Mouse (Mus musculus): Measurements from ENCODE around the gene Serinc4. TPM values are rescaled to one million over a fixed set of nuclear protein-coding genes. Genes with fewer than 3 reads are reported as not detected.
A peak's percentile ranks its signal among the peaks of the same experiment; 100 is the strongest.

Gene Serinc4
- total RNA-seq, 2 experiments from 2014 or later = 0.16 to 0.19 TPM

DNA sequence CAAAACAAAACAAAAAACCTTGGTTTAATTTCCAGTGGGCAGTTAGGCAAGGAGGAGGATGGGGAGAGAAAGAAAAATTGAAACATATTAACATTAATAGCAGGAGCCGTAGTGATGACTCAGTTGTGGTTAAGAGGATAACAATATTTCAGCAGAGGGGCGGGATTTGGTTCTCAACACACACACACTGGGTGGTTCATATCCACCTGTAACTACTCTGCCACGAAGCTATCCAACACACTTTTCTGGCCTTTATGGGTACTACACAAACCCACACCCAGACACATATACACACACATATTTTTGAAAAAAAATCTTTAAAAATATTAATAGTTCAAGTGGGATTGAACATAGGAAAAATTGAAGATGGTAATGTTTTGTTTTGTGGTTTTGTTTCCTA lies 9.6 kb downstream of the Serinc4 start:
- no peak for DNase-seq

DNA sequence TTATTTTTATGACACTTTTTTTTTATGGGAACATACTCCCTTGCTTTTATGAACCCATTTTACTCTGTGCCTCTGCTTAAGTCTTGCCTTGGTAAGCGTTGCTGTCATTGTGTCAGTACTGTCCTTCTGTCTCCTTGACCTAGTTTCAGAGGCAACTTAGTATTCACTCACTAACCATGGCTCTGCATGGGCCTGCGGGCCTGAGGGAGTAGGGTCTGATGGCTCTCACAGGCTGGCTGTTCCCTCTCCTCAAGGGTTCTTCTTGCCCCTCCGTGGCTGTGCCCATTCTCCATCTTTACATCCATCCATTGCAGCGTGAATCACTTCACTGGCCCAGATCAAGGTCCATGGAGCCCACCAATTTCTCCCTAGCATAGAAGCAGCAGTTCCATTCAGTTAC lies 10.1 kb downstream of the Serinc4 start:
- no peak for DNase-seq

- no peak for DNase-seq
Measured at GRCm38 (mm10) chr2:121445117-121445516, 11.5 kb downstream of the Serinc4 start.

GRCm38 (mm10) chr2:121444178-121444577 lies 12.4 kb downstream of the Serinc4 start, which contains the start of gene Ell3:
Gene Ell3, minus strand, starts transcription at chr2:121444278.
- DNase-seq = no peak

DNA sequence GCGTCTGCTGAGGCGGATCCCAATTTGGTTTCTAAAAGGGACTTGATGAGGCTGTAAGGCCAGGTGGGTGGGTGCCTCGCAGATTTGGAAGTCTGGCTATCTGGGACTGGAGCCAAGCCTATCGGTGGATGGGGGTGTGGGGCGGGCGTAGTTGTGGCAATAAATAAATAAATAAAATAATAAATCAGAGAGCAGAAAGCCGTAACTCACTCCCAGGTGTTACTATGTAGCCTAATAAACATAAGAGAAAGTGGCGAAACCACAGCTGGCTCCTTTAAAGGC lies 13.6 kb downstream of the Serinc4 start:
- no peak for DNase-seq

GRCm38 (mm10) chr2:121442259-121443067 lies 14.1 kb downstream of the Serinc4 start:
- peak; percentile 74 for DNase-seq

DNA sequence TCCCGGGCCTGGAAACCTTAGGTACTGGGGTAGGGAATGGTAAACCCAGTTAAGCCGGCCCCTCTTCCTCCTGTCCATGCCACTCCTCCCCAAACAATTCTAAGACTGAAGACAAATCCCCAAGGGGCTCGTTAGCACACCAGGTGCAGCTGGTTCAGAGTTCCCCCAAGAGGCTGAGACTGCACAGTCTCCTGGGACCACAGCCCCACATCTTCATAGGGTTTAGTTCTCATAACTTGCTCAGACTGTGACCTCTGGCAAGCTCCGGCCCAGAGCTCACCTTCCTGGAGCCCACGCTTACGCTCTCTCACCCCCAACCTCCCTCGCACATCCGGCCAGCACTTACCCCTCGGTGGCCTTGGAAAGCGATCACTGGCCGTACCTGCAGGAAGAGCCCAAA lies 14.8 kb downstream of the Serinc4 start:
- DNase-seq = no peak

- DNase-seq = no peak
Measured at GRCm38 (mm10) chr2:121440834-121441605, 15.6 kb downstream of the Serinc4 start.

DNA sequence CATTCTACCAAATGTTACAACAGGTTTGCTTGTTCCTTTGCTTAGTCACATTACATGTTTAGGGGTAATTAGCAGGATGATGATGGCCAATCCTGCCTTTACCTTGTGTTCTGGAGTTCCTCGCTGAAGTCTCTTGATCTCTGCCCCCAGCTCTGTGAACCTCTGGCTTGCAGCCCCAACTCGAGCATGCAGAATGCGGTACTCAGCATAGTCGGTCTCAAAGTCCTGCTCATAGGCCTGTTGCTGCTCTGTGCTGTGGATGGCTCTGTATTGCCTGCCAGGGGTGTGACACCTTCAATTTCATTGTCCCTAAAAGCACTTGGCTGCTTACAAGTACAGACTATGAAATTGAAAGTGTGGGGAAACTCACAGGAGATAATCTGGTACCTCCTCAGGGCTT lies 16.8 kb downstream of the Serinc4 start:
- DNase-seq = no peak

- no peak for DNase-seq
Measured at GRCm38 (mm10) chr2:121434854-121435253, 21.7 kb downstream of the Serinc4 start.

GRCm38 (mm10) chr2:121425890-121426289 lies 30.7 kb downstream of the Serinc4 start:
- no peak for DNase-seq

GRCm38 (mm10) chr2:121423166-121423565 lies 33.4 kb downstream of the Serinc4 start:
- DNase-seq = no peak

GRCm38 (mm10) chr2:121418476-121418875 lies 38.1 kb downstream of the Serinc4 start:
- DNase-seq = no peak

GRCm38 (mm10) chr2:121416356-121416755 lies 40.2 kb downstream of the Serinc4 start:
- DNase-seq = no peak

DNA sequence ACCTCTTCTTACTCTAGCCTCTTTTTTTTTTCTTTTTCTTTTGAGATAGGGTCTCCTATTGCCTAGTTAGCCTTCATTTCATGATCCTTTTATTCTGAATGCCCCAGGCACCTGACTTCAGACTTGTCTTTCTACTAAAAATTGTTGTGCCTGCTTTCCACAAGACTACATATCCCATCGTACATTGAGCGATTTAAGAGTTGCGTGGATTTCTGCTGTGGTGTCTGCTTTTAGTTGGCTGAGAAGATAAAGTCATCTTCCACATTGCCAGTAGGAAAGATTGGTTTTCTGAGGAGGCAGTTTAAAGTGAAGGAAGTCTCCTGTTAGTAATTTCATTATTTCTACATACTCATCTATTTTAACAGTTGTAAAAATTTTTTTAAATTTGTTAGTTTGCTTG lies 41.0 kb downstream of the Serinc4 start:
- no peak for DNase-seq

DNA sequence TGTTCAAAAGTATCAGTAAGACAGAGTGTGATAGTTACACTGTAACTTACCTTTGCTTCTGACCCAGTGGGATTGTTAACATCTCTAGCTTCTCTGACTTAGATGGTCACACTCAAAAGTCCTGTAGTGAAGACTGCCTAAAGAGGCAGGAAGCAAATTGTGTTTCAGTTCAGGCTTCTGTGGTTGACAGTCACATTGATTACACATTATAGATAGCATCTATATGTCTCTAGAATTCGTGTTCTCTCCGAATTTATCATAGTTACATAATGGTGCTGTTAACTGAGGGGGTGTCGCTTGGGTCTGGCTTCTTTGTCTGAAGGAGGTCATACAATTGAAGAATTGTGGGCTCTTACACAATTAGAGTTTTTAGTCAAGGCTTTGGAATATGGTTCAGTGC lies 41.5 kb downstream of the Serinc4 start:
- DNase-seq = no peak

DNA sequence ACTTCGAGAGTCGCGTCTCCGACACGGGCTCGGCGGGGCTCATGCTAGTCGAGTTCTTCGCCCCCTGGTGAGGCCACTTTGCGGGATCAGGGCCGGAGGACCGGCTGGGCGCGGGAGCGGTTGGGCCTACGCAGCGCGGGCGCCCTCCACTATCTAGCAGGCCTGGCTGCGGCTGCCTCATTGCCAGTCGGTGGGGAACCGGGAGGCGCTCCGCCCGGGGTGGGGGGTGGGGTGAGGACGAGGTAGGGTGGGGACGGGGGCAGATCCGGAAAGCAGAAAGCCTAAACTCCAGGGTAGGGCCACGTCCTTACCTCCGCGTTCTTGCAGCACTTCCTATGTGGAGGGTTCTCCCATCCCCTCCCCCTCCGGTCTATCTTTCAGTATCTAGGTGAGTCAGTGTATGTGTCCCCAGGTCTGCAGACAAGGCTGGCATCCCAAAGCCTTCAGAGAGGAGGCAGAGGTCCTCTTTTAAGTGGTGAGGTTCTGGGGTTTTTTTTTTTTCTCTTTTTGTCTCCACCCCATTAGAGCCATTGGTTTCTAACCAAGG lies 42.4 kb downstream of the Serinc4 start:
- DNase-seq = no peak

DNA sequence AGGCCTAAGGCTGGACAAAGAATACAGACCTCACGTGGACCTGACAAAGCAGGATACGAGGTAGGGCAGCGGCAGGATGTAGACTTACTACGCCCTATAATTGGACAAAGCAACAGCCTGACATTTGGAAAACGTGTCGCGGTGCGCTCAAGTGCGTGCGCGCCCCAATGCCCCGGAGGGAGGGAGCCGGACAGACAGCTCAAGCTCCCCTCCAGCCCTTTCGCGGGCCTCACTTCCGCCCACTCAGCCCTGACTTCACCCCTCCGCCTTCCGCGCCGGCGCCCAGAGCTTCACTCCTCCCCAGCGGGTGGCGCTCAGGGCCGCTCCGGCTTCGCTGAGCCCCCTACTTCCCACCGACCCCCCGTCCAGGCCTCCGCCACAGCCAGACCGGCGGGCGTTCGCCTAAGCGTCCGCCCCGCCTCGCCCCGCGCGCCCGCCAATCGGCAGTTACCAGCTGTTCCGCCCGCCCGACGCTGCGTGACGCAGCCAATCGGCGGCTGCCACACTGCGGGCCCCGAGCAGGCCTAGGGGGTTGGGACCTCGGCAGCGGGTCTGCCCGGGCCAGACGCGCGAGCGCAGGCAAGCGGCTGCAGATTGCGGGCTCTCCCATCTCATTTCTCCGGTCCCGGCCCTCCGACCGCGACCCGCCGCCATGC lies 43.1 kb downstream of the Serinc4 start, which contains the start of the genes Pdia3 and Catsper2:
TSS of gene Pdia3 (plus strand) at position 389 of the 656 bp plus-strand sequence.
TSS of gene Catsper2 (minus strand) at position 406 of the 656 bp plus-strand sequence.
- DNase-seq = peak; percentile 98

DNA sequence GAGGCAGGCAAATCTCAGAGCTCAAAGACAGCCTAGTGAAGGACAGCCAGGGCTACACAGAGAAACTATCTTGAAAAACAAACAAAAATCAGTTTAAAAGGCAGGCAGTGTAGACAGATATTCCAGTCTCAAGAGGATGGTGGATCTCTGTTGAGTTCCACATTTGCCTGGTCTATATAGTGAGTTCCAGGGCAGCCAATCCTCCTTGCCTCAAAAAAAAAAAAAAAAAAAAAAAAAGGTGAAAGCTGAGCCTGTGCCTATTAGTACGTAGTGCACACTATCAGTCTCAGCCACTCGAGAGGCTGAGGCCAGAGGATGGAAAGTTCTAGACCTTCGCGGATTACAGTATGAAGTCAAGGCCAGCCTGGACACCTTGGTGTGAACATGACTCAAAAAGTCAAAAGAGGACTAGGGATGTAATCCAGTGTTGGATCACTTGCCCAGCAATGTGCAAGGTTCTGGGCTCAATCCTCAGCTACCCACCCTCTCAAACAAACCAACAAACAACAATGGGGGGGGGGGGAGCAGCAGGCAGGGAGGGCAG lies 43.7 kb downstream of the Serinc4 start:
- DNase-seq = no peak

DNA sequence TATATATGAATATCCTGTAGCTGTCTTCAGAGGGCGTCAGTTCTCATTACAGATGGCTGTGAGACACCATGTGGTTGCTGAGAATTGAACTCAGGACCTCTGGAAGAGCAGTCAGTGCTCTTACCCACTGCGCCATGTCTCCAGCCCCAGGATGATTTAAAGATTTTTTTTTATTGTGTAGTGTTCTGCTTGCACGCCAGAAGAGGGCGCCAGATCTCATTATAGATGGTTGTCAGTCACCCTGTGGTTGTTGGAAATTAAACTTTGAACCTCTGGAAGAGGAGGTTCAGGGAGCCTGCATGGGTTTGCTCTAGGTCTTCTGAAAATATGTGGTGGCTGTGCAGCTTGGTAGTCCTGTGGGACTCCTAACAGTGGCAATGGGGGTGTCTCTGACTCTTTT lies 48.4 kb downstream of the Serinc4 start:
- DNase-seq = peak; percentile 37

DNA sequence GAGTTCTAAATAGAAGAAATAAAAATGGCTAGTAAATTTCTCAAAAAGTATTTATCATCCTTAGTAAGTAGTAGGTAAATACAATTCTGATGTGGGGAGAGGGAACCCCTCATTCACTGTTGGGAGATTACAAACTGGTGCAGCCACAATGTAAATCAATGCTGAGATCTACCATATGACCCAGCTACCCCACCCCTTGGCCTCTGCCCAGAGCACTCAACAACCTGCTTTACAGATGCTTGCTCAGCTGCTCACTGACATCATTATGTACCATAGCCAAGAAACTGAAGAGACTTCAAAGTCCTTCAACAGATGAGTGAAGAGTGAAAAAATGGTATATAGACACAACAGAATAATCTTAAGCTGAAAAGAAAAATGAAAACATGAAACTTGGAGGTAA lies 53.3 kb downstream of the Serinc4 start:
- DNase-seq = no peak

GRCm38 (mm10) chr2:121396624-121397023 lies 60.0 kb downstream of the Serinc4 start:
- DNase-seq = peak; percentile 85

Measured in heart, postnatal 4 days (tissue).